Mouse (Mus musculus): Measurements from ENCODE around the gene Garnl3. TPM values are rescaled to one million over a fixed set of nuclear protein-coding genes. Genes with fewer than 3 reads are reported as not detected.

Gene Garnl3
- total and polyA plus RNA-seq, 3 experiments: 0.08 to 0.19 TPM; not detected in 1

GRCm38 (mm10) chr2:33143292-33143691 lies 11.8 kb upstream of the Garnl3 start:
- no peaks in the 10 kb centered on the region for H3K27me3 ChIP-seq (replicated peaks)
- in situ Hi-C loops (cut with MboI; ENCODE audit: low pct_ligation_motif_present, low pct_unique_long_range_greater_than_20kb, low sequenced_read_pairs): no loop called here

GRCm38 (mm10) chr2:33138491-33138890 lies 7.0 kb upstream of the Garnl3 start:
- H3K27me3 ChIP-seq (replicated peaks): peaks cover 3% of the 10 kb centered on the region
- in situ Hi-C loops (cut with MboI; ENCODE audit: low pct_ligation_motif_present, low pct_unique_long_range_greater_than_20kb, low sequenced_read_pairs): no loop called here
- no peak for DNase-seq (ENCODE audit: extremely low read depth)

More at GRCm38 (mm10) chr2:33143292-33143691, 11.8 kb upstream of the Garnl3 start:
- Histone ChIP-seq H3K4me1 (ENCODE audit: control insufficient read depth in 1 of 2, insufficient read depth in 2 of 2) (0 out of 4 replicates have a peak, but pooled peaks cover 0 to 4% of the 10 kb centered on the region in 2 experiments), H3K79me2 (replicated peaks; ENCODE audit: control insufficient read depth, extremely low read depth, insufficient read depth, poor library complexity, severe bottlenecking) (no peaks in the 10 kb centered on the region), H3K9me3 (replicated peaks; ENCODE audit: low read length) (no peaks in the 10 kb centered on the region), H3K27ac (ENCODE audit: insufficient read depth, low read depth) (no peak overlapping the region), H3K9ac (ENCODE audit: insufficient read depth, low read depth) (no peak overlapping the region), H3K4me3 (replicated peaks in 1 of 3; ENCODE audit: low read depth in 2 of 3, low read length in 2 of 3, poor library complexity in 1 of 3) (no peak overlapping the region), H3K4me2 (ENCODE audit: insufficient read depth, low read depth, poor library complexity, severe bottlenecking) (no peak overlapping the region), H3K36me3 (replicated peaks in 1 of 2; ENCODE audit: control insufficient read depth in 1 of 2, insufficient read depth in 1 of 2, low read length in 1 of 2) (peaks cover 0 to 2% of the 10 kb centered on the region in 2 experiments)
- DNase-seq (ENCODE audit: extremely low read depth): no peak
- TF ChIP-seq NRF1 (IDR thresholded peaks at IDR 0.05; ENCODE audit: low read depth, low read length): no peak
- TF ChIP-seq GABPA (IDR thresholded peaks at IDR 0.05; ENCODE audit: insufficient replicate concordance, low read depth, low read length): no peak
- no peak for TF ChIP-seq SMC3 (IDR thresholded peaks at IDR 0.05; ENCODE audit: low read depth, low read length)
- TF ChIP-seq MEF2A (IDR thresholded peaks at IDR 0.05; ENCODE audit: borderline replicate concordance, low read depth, low read length): no peak
- TF ChIP-seq POLR2AphosphoS2 (IDR thresholded peaks at IDR 0.05; ENCODE audit: low read depth, low read length): no peak
- TF ChIP-seq UBTF (IDR thresholded peaks at IDR 0.05; ENCODE audit: low read depth, low read length): no peak
- no peak for TF ChIP-seq TBP (conservative IDR thresholded peaks at IDR 0.05; ENCODE audit: low read depth, low read length)
- TF ChIP-seq NELFE (IDR thresholded peaks at IDR 0.05; ENCODE audit: low read depth, low read length): no peak
- no peak for TF ChIP-seq JUND (conservative IDR thresholded peaks at IDR 0.05; ENCODE audit: low read depth, low read length)
- no peak for TF ChIP-seq HCFC1 (IDR thresholded peaks at IDR 0.05; ENCODE audit: low read depth, low read length)
- no peak for TF ChIP-seq ELF1 (IDR thresholded peaks at IDR 0.05; ENCODE audit: low read depth, low read length)
- no peak for TF ChIP-seq SIN3A (IDR thresholded peaks at IDR 0.05; ENCODE audit: low read length)
- TF ChIP-seq KAT2A (IDR thresholded peaks at IDR 0.05; ENCODE audit: insufficient replicate concordance, low read length): no peak
- no peak for TF ChIP-seq BHLHE40 (IDR thresholded peaks at IDR 0.05; ENCODE audit: low read depth, low read length)
- dilution Hi-C loops (cut with MboI; ENCODE audit: extremely low pct_ligation_motif_present, extremely low pct_unique_long_range_greater_than_20kb, low sequenced_read_pairs): no loop called here

More at GRCm38 (mm10) chr2:33138491-33138890, 7.0 kb upstream of the Garnl3 start:
- H3K4me1 ChIP-seq (ENCODE audit: control insufficient read depth in 1 of 2, insufficient read depth in 2 of 2): 0 out of 4 replicates have a peak, but pooled peaks cover 0 to 5% of the 10 kb centered on the region in 2 experiments
- no peak for TF ChIP-seq JUND (conservative IDR thresholded peaks at IDR 0.05; ENCODE audit: low read depth, low read length)
- TF ChIP-seq HCFC1 (IDR thresholded peaks at IDR 0.05; ENCODE audit: low read depth, low read length): no peak
- no peak for TF ChIP-seq GABPA (IDR thresholded peaks at IDR 0.05; ENCODE audit: insufficient replicate concordance, low read depth, low read length)
- no peak for TF ChIP-seq EP300 (IDR thresholded peaks at IDR 0.05; ENCODE audit: low read length)
- no peak for TF ChIP-seq MYC (IDR thresholded peaks at IDR 0.05; ENCODE audit: low read depth, low read length)
- TF ChIP-seq POLR2A (IDR thresholded peaks at IDR 0.05; ENCODE audit: low read depth, low read length): no peak
- TF ChIP-seq NRF1 (IDR thresholded peaks at IDR 0.05; ENCODE audit: low read depth, low read length): no peak
- no peak for TF ChIP-seq ZC3H11A (IDR thresholded peaks at IDR 0.05; ENCODE audit: low read depth, low read length)
- TF ChIP-seq MAZ (IDR thresholded peaks at IDR 0.05; ENCODE audit: low read depth, low read length): no peak
- no peak for TF ChIP-seq CTCF (conservative IDR thresholded peaks at IDR 0.05 in 1 of 2, IDR thresholded peaks at IDR 0.05 in 1 of 2; ENCODE audit: low read depth in 2 of 2, low read length in 2 of 2)
- no peak overlapping the region for H3K4me3 ChIP-seq (replicated peaks in 1 of 3; ENCODE audit: low read depth in 2 of 3, low read length in 2 of 3, poor library complexity in 1 of 3)
- H3K27ac ChIP-seq (ENCODE audit: insufficient read depth, low read depth): no peak overlapping the region
- H3K9ac ChIP-seq (ENCODE audit: insufficient read depth, low read depth): no peak overlapping the region
- no peaks in the 10 kb centered on the region for H3K79me2 ChIP-seq (replicated peaks; ENCODE audit: control insufficient read depth, extremely low read depth, insufficient read depth, poor library complexity, severe bottlenecking)
- H3K36me3 ChIP-seq (replicated peaks in 1 of 2; ENCODE audit: control insufficient read depth in 1 of 2, insufficient read depth in 1 of 2, low read length in 1 of 2): no peaks in the 10 kb centered on the region
- no peaks in the 10 kb centered on the region for H3K9me3 ChIP-seq (replicated peaks; ENCODE audit: low read length)
- dilution Hi-C loops (cut with MboI; ENCODE audit: extremely low pct_ligation_motif_present, extremely low pct_unique_long_range_greater_than_20kb, low sequenced_read_pairs): no loop called here
- no peak overlapping the region for H3K4me2 ChIP-seq (ENCODE audit: insufficient read depth, low read depth, poor library complexity, severe bottlenecking)

Data from CH12.LX (cell line).